Mouse (Mus musculus) embryonic facial prominence, embryonic 15.5 days (tissue): Measurements from ENCODE around the gene Slc35f6. TPM values are rescaled to one million over a fixed set of nuclear protein-coding genes. Genes with fewer than 3 reads are reported as not detected.

ENCODE experiments used
- ATAC-seq: fragments of 200-750 bp; cut with Nextera tagmentation; 2 replicates; pipeline ENCODE4 v1.8.0; 2017; ENCODE audit warnings: low read depth, moderate TSS enrichment; ENCODE audit not compliant: insufficient number of reproducible peaks, low FRiP score, low TSS enrichment
- H3K27ac ChIP-seq: fragments of 300-500 bp; sonication (generic); replicated peaks from 2 replicates; pipeline ENCODE4 v1.5.1; 2015; ENCODE audit warnings: mild to moderate bottlenecking, inconsistent platforms
- H3K27me3 ChIP-seq: fragments of 300-500 bp; sonication (generic); 2 replicates; pipeline ENCODE4 v1.6.1; 2015; ENCODE audit warnings: inconsistent platforms
- H3K36me3 ChIP-seq: fragments of 300-500 bp; sonication (generic); 2 replicates; pipeline ENCODE4 v1.6.1; 2015; ENCODE audit warnings: mild to moderate bottlenecking, inconsistent platforms
- H3K4me1 ChIP-seq: fragments of 300-500 bp; sonication (generic); 2 replicates; pipeline ENCODE4 v1.6.1; 2015; ENCODE audit warnings: inconsistent platforms
- H3K4me2 ChIP-seq: fragments of 300-500 bp; sonication (generic); replicated peaks from 2 replicates; pipeline ENCODE4 v1.6.1; 2015; ENCODE audit warnings: mild to moderate bottlenecking, inconsistent platforms
- H3K4me3 ChIP-seq: fragments of 300-500 bp; sonication (generic); replicated peaks from 2 replicates; pipeline ENCODE4 v1.5.1; 2015; ENCODE audit warnings: mild to moderate bottlenecking, inconsistent platforms
- H3K9ac ChIP-seq: fragments of 300-500 bp; sonication (generic); 2 replicates; pipeline ENCODE4 v1.6.1; 2015; ENCODE audit warnings: inconsistent platforms
- H3K9me3 ChIP-seq: fragments of 300-500 bp; sonication (generic); replicated peaks from 2 replicates; pipeline ENCODE4 v1.6.1; 2016; ENCODE audit warnings: inconsistent platforms
- WGBS: fragments of 180-500 bp; shearing (Covaris S2); methylation state at CpG from one replicate; pipeline ENCODE4 v1.1.7; 2015; 5-methylcytosine and 5-hydroxymethylcytosine counted together
- polyA plus RNA-seq: library from polyadenylated mRNA; unstranded; fragments of >200 nt; fragmentation: Nextera tagmentation; extraction: Ambion mirVana; gene quantifications from 2 replicates; pipeline ENCODE4 v1.2.1, GENCODE M21; 2015

Slc35f6 gene
- polyA plus RNA-seq, result 30.2 and 30.3 TPM in 2 replicates

GRCm38 (mm10) chr5:30647815-30648560 is at the start of gene Slc35f6:
TSS of gene Slc35f6 (plus strand) at chr5:30647933.
- Histone ChIP-seq H3K27me3 (no peaks in the 10 kb centered on the region), H3K9ac (peak within 1 kb of the TSS; percentile 58), H3K4me3 (peak within 1 kb of the TSS; percentile 67), H3K4me2 (peak within 1 kb of the TSS; percentile 86), H3K4me1 (peaks cover 26% of the 10 kb centered on the region), H3K36me3 (peaks cover 11% of the 10 kb centered on the region; the same call in 1 of the 2 replicates), H3K27ac (peak within 1 kb of the TSS; percentile 73), H3K9me3 (no peaks in the 10 kb centered on the region)
- ATAC-seq, result peak; percentile 89
- WGBS, result under 1% methylated on average over 38 of the region's 38 CpGs

GRCm38 (mm10) chr5:30601397-30601796 is 46.3 kb upstream of the Slc35f6 start:
- no peaks in the 10 kb centered on the region for H3K36me3 ChIP-seq

GRCm38 (mm10) chr5:30603255-30603654 is 44.5 kb upstream of the Slc35f6 start:
- Histone ChIP-seq H3K9ac (no peak overlapping the region), H3K4me3 (no peak overlapping the region), H3K27me3 (no peaks in the 10 kb centered on the region), H3K36me3 (no peaks in the 10 kb centered on the region), H3K9me3 (no peaks in the 10 kb centered on the region), H3K4me2 (no peak overlapping the region), H3K4me1 (no peaks in the 10 kb centered on the region), H3K27ac (no peak overlapping the region)
- ATAC-seq, result no peak
- 78% methylated on average over 3 of the region's 3 CpGs for WGBS

More at GRCm38 (mm10) chr5:30601397-30601796, 46.3 kb upstream of the Slc35f6 start:
- WGBS, result 30% methylated on average over 4 of the region's 4 CpGs
- ATAC-seq, result no peak
- Histone ChIP-seq H3K9ac (no peak overlapping the region), H3K27ac (no peak overlapping the region), H3K9me3 (no peaks in the 10 kb centered on the region), H3K4me1 (no peaks in the 10 kb centered on the region), H3K4me2 (no peak overlapping the region), H3K27me3 (no peaks in the 10 kb centered on the region), H3K4me3 (no peak overlapping the region)

- no peak for ATAC-seq
- H3K27ac ChIP-seq, result no peak overlapping the region
- H3K4me2 ChIP-seq, result no peak overlapping the region
- H3K9me3 ChIP-seq, result no peaks in the 10 kb centered on the region
- H3K4me3 ChIP-seq, result no peak overlapping the region
- WGBS, result 65% methylated on average over 4 of the region's 4 CpGs
- no peaks in the 10 kb centered on the region for H3K4me1 ChIP-seq
- no peak overlapping the region for H3K9ac ChIP-seq
- no peaks in the 10 kb centered on the region for H3K36me3 ChIP-seq
- H3K27me3 ChIP-seq, result no peaks in the 10 kb centered on the region
These were observed 43.8 kb upstream of the Slc35f6 start for GRCm38 (mm10) chr5:30603926-30604325.

GRCm38 (mm10) chr5:30604769-30605188 is 43.0 kb upstream of the Slc35f6 start:
- Histone ChIP-seq H3K4me1 (no peaks in the 10 kb centered on the region), H3K9ac (no peak overlapping the region), H3K27ac (no peak overlapping the region), H3K4me3 (no peak overlapping the region), H3K36me3 (no peaks in the 10 kb centered on the region), H3K27me3 (no peaks in the 10 kb centered on the region), H3K4me2 (no peak overlapping the region), H3K9me3 (no peaks in the 10 kb centered on the region)
- no peak for ATAC-seq
- WGBS, result 60% methylated on average over 8 of the region's 8 CpGs

GRCm38 (mm10) chr5:30605649-30606048 is 42.1 kb upstream of the Slc35f6 start:
- no peak overlapping the region for H3K4me3 ChIP-seq
- no peak for ATAC-seq
- H3K4me2 ChIP-seq, result no peak overlapping the region
- H3K36me3 ChIP-seq, result no peaks in the 10 kb centered on the region
- no peaks in the 10 kb centered on the region for H3K27me3 ChIP-seq
- WGBS, result 77% methylated on average over 6 of the region's 6 CpGs
- H3K27ac ChIP-seq, result no peak overlapping the region
- no peaks in the 10 kb centered on the region for H3K9me3 ChIP-seq
- no peak overlapping the region for H3K9ac ChIP-seq
- no peaks in the 10 kb centered on the region for H3K4me1 ChIP-seq

- Histone ChIP-seq H3K9me3 (no peaks in the 10 kb centered on the region), H3K27ac (no peak overlapping the region), H3K27me3 (no peaks in the 10 kb centered on the region), H3K4me2 (no peak overlapping the region), H3K9ac (no peak overlapping the region), H3K36me3 (no peaks in the 10 kb centered on the region), H3K4me1 (no peaks in the 10 kb centered on the region), H3K4me3 (no peak overlapping the region)
- WGBS, result 67% methylated on average over 16 of the region's 16 CpGs
- no peak for ATAC-seq
These were observed 41.2 kb upstream of the Slc35f6 start for GRCm38 (mm10) chr5:30606424-30607073.

GRCm38 (mm10) chr5:30609094-30609493 is 38.6 kb upstream of the Slc35f6 start:
- H3K4me2 ChIP-seq, result no peak overlapping the region
- no peak overlapping the region for H3K27ac ChIP-seq
- no peaks in the 10 kb centered on the region for H3K9me3 ChIP-seq
- no peak for ATAC-seq
- no peak overlapping the region for H3K9ac ChIP-seq
- H3K4me1 ChIP-seq, result peaks cover under 1% of the 10 kb centered on the region
- H3K36me3 ChIP-seq, result no peaks in the 10 kb centered on the region
- 85% methylated on average over 7 of the region's 7 CpGs for WGBS
- no peaks in the 10 kb centered on the region for H3K27me3 ChIP-seq
- H3K4me3 ChIP-seq, result no peak overlapping the region

- WGBS, result 70% methylated on average over 8 of the region's 8 CpGs
These were observed 37.7 kb upstream of the Slc35f6 start for GRCm38 (mm10) chr5:30609918-30610645.

GRCm38 (mm10) chr5:30611091-30611490 is 36.6 kb upstream of the Slc35f6 start:
- no peak overlapping the region for H3K9ac ChIP-seq
- H3K9me3 ChIP-seq, result no peaks in the 10 kb centered on the region
- H3K36me3 ChIP-seq, result no peaks in the 10 kb centered on the region
- 0 out of 2 replicates have a peak, but pooled peaks cover under 1% of the 10 kb centered on the region for H3K27me3 ChIP-seq
- no peak overlapping the region for H3K27ac ChIP-seq
- 80% methylated on average over 1 of the region's 1 CpGs for WGBS
- H3K4me3 ChIP-seq, result no peak overlapping the region
- no peak overlapping the region for H3K4me2 ChIP-seq
- ATAC-seq, result no peak
- H3K4me1 ChIP-seq, result peaks cover 7% of the 10 kb centered on the region

More at GRCm38 (mm10) chr5:30609918-30610645, 37.7 kb upstream of the Slc35f6 start:
- Histone ChIP-seq H3K27ac (no peak overlapping the region), H3K36me3 (no peaks in the 10 kb centered on the region), H3K4me2 (no peak overlapping the region), H3K27me3 (no peaks in the 10 kb centered on the region), H3K9me3 (no peaks in the 10 kb centered on the region), H3K9ac (no peak overlapping the region), H3K4me1 (peaks cover 7% of the 10 kb centered on the region), H3K4me3 (no peak overlapping the region)
- ATAC-seq, result no peak

GRCm38 (mm10) chr5:30611689-30612088 is 36.0 kb upstream of the Slc35f6 start:
- ATAC-seq, result no peak

More at GRCm38 (mm10) chr5:30611689-30612088, 36.0 kb upstream of the Slc35f6 start:
- Histone ChIP-seq H3K27me3 (0 out of 2 replicates have a peak, but pooled peaks cover 2% of the 10 kb centered on the region), H3K4me3 (no peak overlapping the region), H3K4me1 (peaks cover 7% of the 10 kb centered on the region), H3K4me2 (no peak overlapping the region), H3K36me3 (no peaks in the 10 kb centered on the region), H3K27ac (no peak overlapping the region), H3K9ac (no peak overlapping the region), H3K9me3 (no peaks in the 10 kb centered on the region)
- WGBS, result 18% methylated on average over 3 of the region's 3 CpGs
